31 mouse cellular contexts compared by ENCODE assay signal in genomic region chr9:45255431-45255830, GRCm38 (mm10). TPM values are rescaled to one million over a fixed set of nuclear protein-coding genes. Genes with fewer than 3 reads are reported as not detected.
"Had no signal": no experiment of that assay in that cellular context is flagged by ENCODE, and none has a peak within 500 bp of the region (broad histone marks: within the 10 kb centered on the region; RNA-seq: fewer than 3 reads in every experiment).

No protein-coding gene starts in this region.

- ATAC-seq: forebrain, embryonic 15.5 days; forebrain, postnatal 0 days; hindbrain, postnatal 0 days; intestine, embryonic 16.5 days; liver, embryonic 12.5 days had no signal

- H3K4me2 ChIP-seq: forebrain, embryonic 15.5 days; heart, embryonic 11.5 days; heart, embryonic 13.5 days; heart, embryonic 15.5 days; hindbrain, embryonic 13.5 days; hindbrain, embryonic 15.5 days; limb, embryonic 13.5 days; limb, embryonic 15.5 days; liver, embryonic 12.5 days had no signal

- H3K9ac ChIP-seq: forebrain, embryonic 15.5 days; forebrain, postnatal 0 days; heart, embryonic 13.5 days; heart, embryonic 15.5 days; hindbrain, embryonic 13.5 days; hindbrain, embryonic 15.5 days; limb, embryonic 13.5 days; limb, embryonic 15.5 days; liver, embryonic 12.5 days; liver, embryonic 14.5 days had no signal

- H3K27me3 ChIP-seq: forebrain, embryonic 15.5 days; hindbrain, embryonic 13.5 days; hindbrain, embryonic 15.5 days; limb, embryonic 13.5 days; limb, embryonic 15.5 days; liver, embryonic 12.5 days had no signal

- H3K27ac ChIP-seq: forebrain, embryonic 15.5 days; heart, adult 2 months; heart, embryonic 13.5 days; heart, embryonic 15.5 days; hindbrain, embryonic 13.5 days; hindbrain, embryonic 15.5 days; hindbrain, postnatal 0 days; kidney, postnatal 0 days; limb, embryonic 13.5 days; limb, embryonic 15.5 days; liver, embryonic 12.5 days; liver, embryonic 14.5 days had no signal

- H3K4me3 ChIP-seq: forebrain, embryonic 15.5 days; heart, adult 2 months; heart, embryonic 13.5 days; heart, embryonic 15.5 days; hindbrain, embryonic 13.5 days; hindbrain, embryonic 15.5 days; limb, embryonic 13.5 days; limb, embryonic 15.5 days; liver, embryonic 12.5 days had no signal

- H3K4me1 ChIP-seq: forebrain, embryonic 15.5 days; heart, embryonic 13.5 days; hindbrain, embryonic 13.5 days; hindbrain, embryonic 15.5 days; limb, embryonic 13.5 days; limb, embryonic 15.5 days had no signal

- DNase-seq: forebrain, postnatal 0 days; gastrocnemius, postnatal 14 days; gastrocnemius, postnatal 36 days; heart, adult 2 months; heart, postnatal 14 days; heart, postnatal 36 days; layer of hippocampus, adult 9-11 months; layer of hippocampus, postnatal 36 days; left cerebral cortex, postnatal 4 days had no signal

- H3K9me3 ChIP-seq: forebrain, embryonic 15.5 days; heart, embryonic 13.5 days; heart, embryonic 15.5 days; hindbrain, embryonic 13.5 days; hindbrain, embryonic 15.5 days; limb, embryonic 13.5 days; limb, embryonic 15.5 days; liver, embryonic 12.5 days had no signal

- H3K36me3 ChIP-seq: forebrain, embryonic 15.5 days; heart, embryonic 13.5 days; heart, embryonic 15.5 days; hindbrain, embryonic 13.5 days; hindbrain, embryonic 15.5 days; limb, embryonic 13.5 days; limb, embryonic 15.5 days; liver, embryonic 12.5 days had no signal

RNA-seq across cellular contexts. Expression of gene Tmprss4, which starts 51.5 kb away (rescaled TPM):
- total RNA-seq: forebrain, postnatal 0 days; gastrocnemius, adult 18-20 months; gastrocnemius, adult 8-10 months; gastrocnemius, postnatal 14 days; gastrocnemius, postnatal 36 days; heart, adult 2 months; heart, postnatal 36 days; hematopoietic stem cell, adult 5-6 weeks; layer of hippocampus, adult 18-20 months; layer of hippocampus, adult 8-10 months; layer of hippocampus, postnatal 14 days; layer of hippocampus, postnatal 36 days; left cerebral cortex, postnatal 10 days; left cerebral cortex, postnatal 4 days had no signal
- polyA plus RNA-seq: forebrain, embryonic 15.5 days; forebrain, postnatal 0 days; heart, postnatal 0 days; hindbrain, embryonic 11.5 days; hindbrain, embryonic 13.5 days; hindbrain, postnatal 0 days; liver, embryonic 12.5 days had no signal
